ENCODE assay signal across 38 mouse cellular contexts in the genomic region with DNA sequence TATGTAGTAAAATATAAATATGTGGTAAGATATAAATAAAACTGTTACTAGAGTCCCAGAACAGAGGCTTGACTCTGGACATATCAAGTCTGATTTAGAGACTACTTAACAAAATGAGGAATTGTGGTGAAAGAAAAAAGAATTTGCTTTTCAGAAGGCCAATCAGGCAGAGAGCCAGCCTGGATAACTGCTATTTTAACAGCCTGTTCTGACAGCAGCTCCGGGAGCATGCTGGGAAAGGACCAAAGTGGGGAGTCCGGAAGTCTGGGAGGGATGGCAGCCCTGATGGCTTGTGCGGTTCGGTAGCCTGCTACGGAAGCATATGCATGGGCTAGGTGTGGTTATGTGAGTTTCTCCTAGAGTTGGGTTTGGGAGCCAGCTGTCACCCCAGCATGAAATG. TPM values are rescaled to one million over a fixed set of nuclear protein-coding genes. Genes with fewer than 3 reads are reported as not detected.
DNase-seq lines count a peak whose midpoint lies in the region; ATAC-seq and TF ChIP-seq lines count a peak whose summit lies in the region.
"Had no signal": no experiment of that assay in that cellular context is flagged by ENCODE, and none has a peak within 500 bp of the region (broad histone marks: within the 10 kb centered on the region; RNA-seq: fewer than 3 reads in every experiment).

No protein-coding gene starts in this region.

- H3K4me2 ChIP-seq in forebrain, postnatal 0 days (ENCODE audit: low read depth): no peak overlapping the region
- no peak overlapping the region for H3K4me2 ChIP-seq in forebrain, embryonic 12.5 days
- no peak overlapping the region for H3K4me2 ChIP-seq in hindbrain, embryonic 13.5 days
- H3K4me2 ChIP-seq: embryonic facial prominence, embryonic 15.5 days; heart, embryonic 13.5 days; liver, embryonic 15.5 days; lung, embryonic 14.5 days; midbrain, embryonic 15.5 days had no signal

- no peak for TF ChIP-seq CTCF in forebrain, postnatal 0 days (IDR thresholded peaks at IDR 0.05; ENCODE audit: low read depth)
- TF ChIP-seq CTCF in brain, embryonic 14.5 days (IDR thresholded peaks at IDR 0.05; ENCODE audit: borderline replicate concordance, extremely low read depth, insufficient read depth, insufficient read length): no peak

- no peaks in the 10 kb centered on the region for H3K9me3 ChIP-seq in forebrain, postnatal 0 days (ENCODE audit: low read length)
- no peaks in the 10 kb centered on the region for H3K9me3 ChIP-seq in forebrain, embryonic 12.5 days
- no peaks in the 10 kb centered on the region for H3K9me3 ChIP-seq in hindbrain, embryonic 13.5 days
- H3K9me3 ChIP-seq: embryonic facial prominence, embryonic 15.5 days; heart, embryonic 13.5 days; liver, embryonic 15.5 days; midbrain, embryonic 15.5 days had no signal

- H3K9ac ChIP-seq in forebrain, postnatal 0 days: no peak overlapping the region
- H3K9ac ChIP-seq in forebrain, embryonic 12.5 days: no peak overlapping the region
- no peak overlapping the region for H3K9ac ChIP-seq in hindbrain, embryonic 13.5 days
- H3K9ac ChIP-seq: embryonic facial prominence, embryonic 15.5 days; heart, embryonic 13.5 days; liver, embryonic 15.5 days; lung, embryonic 14.5 days; midbrain, embryonic 15.5 days had no signal

- H3K36me3 ChIP-seq in forebrain, postnatal 0 days (ENCODE audit: insufficient read depth): no peaks in the 10 kb centered on the region
- no peaks in the 10 kb centered on the region for H3K36me3 ChIP-seq in forebrain, embryonic 12.5 days (replicated peaks)
- no peaks in the 10 kb centered on the region for H3K36me3 ChIP-seq in hindbrain, embryonic 13.5 days
- H3K36me3 ChIP-seq: embryonic facial prominence, embryonic 15.5 days; heart, embryonic 13.5 days; liver, embryonic 15.5 days; midbrain, embryonic 10.5 days; midbrain, embryonic 15.5 days had no signal

- no peak for TF ChIP-seq POLR2A in brain, embryonic 14.5 days (IDR thresholded peaks at IDR 0.05; ENCODE audit: borderline replicate concordance, extremely low read depth, insufficient read depth, insufficient read length, poor library complexity, severe bottlenecking)

- no peak for ATAC-seq in forebrain, postnatal 0 days
- no peak for ATAC-seq in forebrain, embryonic 12.5 days (ENCODE audit: low FRiP score)
- ATAC-seq in hindbrain, embryonic 13.5 days (ENCODE audit: low FRiP score): no peak
- ATAC-seq: hindbrain, embryonic 16.5 days; midbrain, embryonic 15.5 days had no signal

- no peak overlapping the region for H3K27ac ChIP-seq in forebrain, postnatal 0 days (ENCODE audit: low read depth, low read length)
- H3K27ac ChIP-seq in forebrain, embryonic 12.5 days: no peak overlapping the region
- H3K27ac ChIP-seq in hindbrain, embryonic 13.5 days: no peak overlapping the region
- H3K27ac ChIP-seq: embryonic facial prominence, embryonic 15.5 days; heart, embryonic 13.5 days; liver, embryonic 15.5 days; midbrain, embryonic 10.5 days; midbrain, embryonic 15.5 days had no signal

- DNase-seq in forebrain, postnatal 0 days: peak; percentile 64
- peak; percentile 39 to 50 for DNase-seq in kidney, postnatal 4 days
- DNase-seq in kidney, postnatal 36 days: no peak
- DNase-seq in brain, adult 2 months (ENCODE audit: low read depth, low spot score): peak; percentile 25
- peak; percentile 49 for DNase-seq in brain, embryonic 14.5 days (ENCODE audit: low read depth)
- DNase-seq: adrenal gland, postnatal 25 days; B cell, adult 2 months; cerebellum, adult 8-10 months; embryo, embryonic 11 days; gastrocnemius, postnatal 10 days; heart, postnatal 10 days; layer of hippocampus, postnatal 36 days; left cerebral cortex, postnatal 4 days; lung, embryonic 14.5 days; thymus, postnatal 4 days had no signal

- H3K4me1 ChIP-seq in forebrain, postnatal 0 days (ENCODE audit: insufficient read depth): no peaks in the 10 kb centered on the region
- H3K4me1 ChIP-seq in forebrain, embryonic 12.5 days: peaks cover 6% of the 10 kb centered on the region; the same call in 1 of the 2 replicates
- no peaks in the 10 kb centered on the region for H3K4me1 ChIP-seq in hindbrain, embryonic 13.5 days (replicated peaks)
- H3K4me1 ChIP-seq: embryonic facial prominence, embryonic 15.5 days; liver, embryonic 15.5 days; midbrain, embryonic 10.5 days; midbrain, embryonic 15.5 days had no signal

- H3K27me3 ChIP-seq in forebrain, postnatal 0 days (ENCODE audit: insufficient read depth, low read length): no peaks in the 10 kb centered on the region
- H3K27me3 ChIP-seq in forebrain, embryonic 12.5 days: no peaks in the 10 kb centered on the region
- no peaks in the 10 kb centered on the region for H3K27me3 ChIP-seq in hindbrain, embryonic 13.5 days
- H3K27me3 ChIP-seq: embryonic facial prominence, embryonic 15.5 days; heart, embryonic 13.5 days; liver, embryonic 15.5 days; midbrain, embryonic 15.5 days had no signal

- 48% methylated on average over 5 of the region's 5 CpGs for WGBS in forebrain, postnatal 0 days
- WGBS in forebrain, embryonic 12.5 days: 94% methylated on average over 5 of the region's 5 CpGs
- WGBS in hindbrain, embryonic 13.5 days: 90% methylated on average over 5 of the region's 5 CpGs

- no peak overlapping the region for H3K4me3 ChIP-seq in forebrain, postnatal 0 days (ENCODE audit: low read depth, low read length)
- H3K4me3 ChIP-seq in forebrain, embryonic 12.5 days (replicated peaks): no peak overlapping the region
- no peak overlapping the region for H3K4me3 ChIP-seq in hindbrain, embryonic 13.5 days
- H3K4me3 ChIP-seq: embryonic facial prominence, embryonic 15.5 days; heart, embryonic 13.5 days; liver, embryonic 15.5 days; midbrain, embryonic 10.5 days; midbrain, embryonic 15.5 days had no signal

RNA-seq across cellular contexts. Expression of a gene that starts 45.5 kb away (rescaled TPM):
- 0.14 TPM in 1 of 2 replicates, not detected in the other for total RNA-seq in forebrain, postnatal 0 days (2014; rRNA removed)
- not detected in 2 replicates for polyA plus RNA-seq in forebrain, postnatal 0 days (2015; fragmentation: Nextera tagmentation; extraction: Ambion mirVana)
- not detected in 2 replicates for polyA plus RNA-seq in forebrain, embryonic 12.5 days (2016; fragmentation: Nextera tagmentation; extraction: Ambion mirVana)
- polyA plus RNA-seq in brain, embryonic 14.5 days (2012; rRNA removed): not detected in 2 replicates
- not detected in 2 replicates for polyA plus RNA-seq in hindbrain, embryonic 13.5 days (2015; fragmentation: Nextera tagmentation; extraction: Ambion mirVana)
- total RNA-seq: adrenal gland, adult 18-20 months; adrenal gland, postnatal 25 days; heart, adult 8-10 months; heart, postnatal 10 days; hematopoietic stem cell, adult 5-6 weeks; layer of hippocampus, adult 8-10 months; layer of hippocampus, postnatal 36 days; left cerebral cortex, postnatal 4 days; liver, adult 2 months; megakaryocyte progenitor cell, adult 5-6 weeks; neutrophil, adult 5-6 weeks had no signal
- polyA plus RNA-seq: gonadal fat pad, adult 2 months; heart, embryonic 13.5 days; hindbrain, embryonic 16.5 days; intestine, embryonic 14.5 days; kidney, embryonic 14.5 days; liver, adult 2 months; liver, embryonic 15.5 days; lung, embryonic 14.5 days; midbrain, embryonic 10.5 days; midbrain, embryonic 15.5 days; neural tube, embryonic 11.5 days; small intestine, adult 2 months; stomach, embryonic 14.5 days; testis, adult 2 months; thymus, postnatal 0 days had no signal

Comparison
In these comparisons a context has a peak if more than half of its experiments do, and no peak if none do; other contexts are left out.
1. DNase-seq: peak in forebrain, postnatal 0 days (single experiment), kidney, postnatal 4 days (2 of 2), brain, adult 2 months (single experiment) and brain, embryonic 14.5 days (single experiment); none in kidney, postnatal 36 days (0 of 2).